Mouse (Mus musculus) liver, embryonic 13.5 days (tissue): ENCODE data around the gene Pum2. TPM values are rescaled to one million over a fixed set of nuclear protein-coding genes. Genes with fewer than 3 reads are reported as not detected.
"Not testable (repeated sequence)": the region's sequence is repeated elsewhere in the genome, so short reads cannot be mapped to it uniquely, and the experiment has no call there.

Source experiments
- ATAC-seq: fragments of 200-750 bp; cut with Nextera tagmentation; 2 replicates; pipeline ENCODE4 v1.8.0; 2017; ENCODE audit warnings: low read depth, mild to moderate bottlenecking, moderate number of reproducible peaks, moderate library complexity
- DNase-seq: peaks from one replicate; pipeline ENCODE4 v3.0.0; 2022
- H3K27ac ChIP-seq: fragments of 300-500 bp; sonication (generic); 2 replicates; pipeline ENCODE4 v1.5.1; 2015; ENCODE audit warnings: moderate library complexity, mild to moderate bottlenecking, inconsistent platforms
- H3K27me3 ChIP-seq: fragments of 300-500 bp; sonication (generic); 2 replicates; pipeline ENCODE4 v1.6.1; 2015; ENCODE audit warnings: mild to moderate bottlenecking, inconsistent platforms
- H3K36me3 ChIP-seq: fragments of 300-500 bp; sonication (generic); 2 replicates; pipeline ENCODE4 v1.6.1; 2015; ENCODE audit warnings: mild to moderate bottlenecking, inconsistent platforms
- H3K4me1 ChIP-seq: fragments of 300-500 bp; sonication (generic); replicated peaks from 2 replicates; pipeline ENCODE4 v1.6.1; 2015; ENCODE audit warnings: inconsistent platforms
- H3K4me2 ChIP-seq: fragments of 300-500 bp; sonication (generic); 2 replicates; pipeline ENCODE4 v1.6.1; 2015; ENCODE audit warnings: inconsistent platforms, mild to moderate bottlenecking, moderate library complexity
- H3K4me3 ChIP-seq: fragments of 300-500 bp; sonication (generic); replicated peaks from 2 replicates; pipeline ENCODE4 v1.5.1; 2015; ENCODE audit warnings: mild to moderate bottlenecking, inconsistent platforms
- H3K9ac ChIP-seq: fragments of 300-500 bp; sonication (generic); 2 replicates; pipeline ENCODE4 v1.6.1; 2015; ENCODE audit warnings: mild to moderate bottlenecking, inconsistent platforms
- H3K9me3 ChIP-seq: fragments of 300-500 bp; sonication (generic); replicated peaks from 2 replicates; pipeline ENCODE4 v1.6.1; 2016; ENCODE audit warnings: inconsistent platforms
- WGBS: fragments of 180-500 bp; shearing (Covaris S2); methylation state at CpG from one replicate; pipeline ENCODE4 v1.1.7; 2015; ENCODE audit not compliant: insufficient replicate concordance; 5-methylcytosine and 5-hydroxymethylcytosine counted together
- polyA plus RNA-seq: library from polyadenylated mRNA; unstranded; fragments of >200 nt; fragmentation: Nextera tagmentation; extraction: Ambion mirVana; gene quantifications from 2 replicates; pipeline ENCODE4 v1.2.1, GENCODE M21; 2015

Pum2 gene
- 18.0 and 21.4 TPM in 2 replicates for polyA plus RNA-seq

- DNase-seq: peak; percentile 88
- Histone ChIP-seq H3K27ac (peak within 1 kb of the TSS; percentile 93), H3K36me3 (peaks cover 2% of the 10 kb centered on the region; the same call in 1 of the 2 replicates), H3K4me1 (peaks cover 32% of the 10 kb centered on the region), H3K4me3 (peak within 1 kb of the TSS; percentile 91), H3K27me3 (no peaks in the 10 kb centered on the region), H3K4me2 (peak within 1 kb of the TSS; percentile 86), H3K9ac (peak within 1 kb of the TSS; percentile 99), H3K9me3 (no peaks in the 10 kb centered on the region)
- ATAC-seq: peak; percentile 96
- WGBS: under 1% methylated on average over 30 of the region's 41 CpGs
These were observed at the start of gene Pum2 for GRCm38 (mm10) chr12:8673974-8674306. Pum2 (plus strand) TSS chr12:8674134.

DNA sequence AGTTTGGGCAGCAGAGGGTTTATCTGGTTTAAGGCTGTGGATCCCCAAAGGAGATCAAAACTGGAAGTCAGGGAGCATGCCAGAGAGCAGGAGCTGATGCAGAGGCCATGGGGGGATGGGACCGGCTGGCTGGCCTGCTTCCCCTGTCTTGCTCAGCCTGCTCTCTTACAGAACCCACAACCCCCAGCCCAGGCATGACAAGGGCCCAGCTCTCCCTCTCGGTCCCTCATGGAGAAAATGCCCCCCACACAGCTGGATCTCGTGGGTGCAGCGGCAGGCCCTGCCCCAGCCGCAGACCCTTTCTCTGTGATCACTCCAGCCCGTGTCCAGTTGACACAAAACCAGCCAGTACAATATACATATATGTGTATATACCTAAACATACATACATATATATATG lies 44.4 kb upstream of the Pum2 start:
- Histone ChIP-seq H3K9me3 (no peaks in the 10 kb centered on the region), H3K27ac (no peak overlapping the region), H3K4me3 (no peak overlapping the region), H3K9ac (no peak overlapping the region), H3K27me3 (no peaks in the 10 kb centered on the region), H3K4me2 (no peak overlapping the region), H3K4me1 (no peaks in the 10 kb centered on the region), H3K36me3 (no peaks in the 10 kb centered on the region)
- no peak for DNase-seq
- 93% methylated on average over 6 of the region's 6 CpGs for WGBS
- peak; percentile 23; the same call in 1 of the 2 replicates for ATAC-seq

DNA sequence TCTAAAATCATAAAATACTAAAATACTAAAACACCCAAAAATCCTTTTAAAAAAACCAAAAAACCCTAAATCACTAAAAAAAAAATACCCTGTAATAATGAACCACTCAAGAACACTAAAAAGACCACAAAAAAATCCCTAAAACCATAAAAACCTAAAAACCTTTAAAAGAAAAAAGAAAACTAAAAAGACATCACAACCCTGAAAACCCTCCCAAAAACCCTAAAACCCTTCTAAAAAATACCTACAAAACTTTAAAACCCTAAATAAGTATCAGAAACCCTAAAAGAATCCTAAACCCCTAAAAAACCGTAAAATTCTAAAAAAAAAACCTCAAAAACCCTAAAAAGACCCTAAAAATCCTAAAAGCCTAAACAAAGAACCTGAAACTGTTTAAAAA lies 42.2 kb upstream of the Pum2 start:
- no peaks in the 10 kb centered on the region for H3K36me3 ChIP-seq
- no peak for ATAC-seq

GRCm38 (mm10) chr12:8632737-8633365 lies 41.1 kb upstream of the Pum2 start:
- H3K4me3 ChIP-seq: no peak overlapping the region
- no peak overlapping the region for H3K9ac ChIP-seq
- WGBS: 79% methylated on average over 2 of the region's 2 CpGs
- no peak overlapping the region for H3K27ac ChIP-seq
- no peak overlapping the region for H3K4me2 ChIP-seq
- H3K9me3 ChIP-seq: no peaks in the 10 kb centered on the region
- H3K36me3 ChIP-seq: 0 out of 2 replicates have a peak, but pooled peaks cover 3% of the 10 kb centered on the region
- H3K27me3 ChIP-seq: no peaks in the 10 kb centered on the region
- H3K4me1 ChIP-seq: no peaks in the 10 kb centered on the region
- no peak for ATAC-seq
- DNase-seq: no peak

More for the DNA sequence above, 42.2 kb upstream of the Pum2 start:
- WGBS: 83% methylated on average over 1 of the region's 1 CpGs
- no peaks in the 10 kb centered on the region for H3K27me3 ChIP-seq
- no peak overlapping the region for H3K9ac ChIP-seq
- no peaks in the 10 kb centered on the region for H3K4me1 ChIP-seq
- DNase-seq: no peak
- no peaks in the 10 kb centered on the region for H3K9me3 ChIP-seq
- H3K27ac ChIP-seq: no peak overlapping the region
- no peak overlapping the region for H3K4me2 ChIP-seq
- H3K4me3 ChIP-seq: no peak overlapping the region

- Histone ChIP-seq H3K4me2 (no peak overlapping the region), H3K36me3 (0 out of 2 replicates have a peak, but pooled peaks cover 3% of the 10 kb centered on the region), H3K4me1 (peaks cover 5% of the 10 kb centered on the region), H3K9me3 (no peaks in the 10 kb centered on the region), H3K27ac (no peak overlapping the region), H3K27me3 (no peaks in the 10 kb centered on the region), H3K4me3 (no peak overlapping the region), H3K9ac (no peak overlapping the region)
- no peak for DNase-seq
- 89% methylated on average over 1 of the region's 1 CpGs for WGBS
- ATAC-seq: no peak
These were observed 39.6 kb upstream of the Pum2 start for GRCm38 (mm10) chr12:8634306-8634705.

DNA sequence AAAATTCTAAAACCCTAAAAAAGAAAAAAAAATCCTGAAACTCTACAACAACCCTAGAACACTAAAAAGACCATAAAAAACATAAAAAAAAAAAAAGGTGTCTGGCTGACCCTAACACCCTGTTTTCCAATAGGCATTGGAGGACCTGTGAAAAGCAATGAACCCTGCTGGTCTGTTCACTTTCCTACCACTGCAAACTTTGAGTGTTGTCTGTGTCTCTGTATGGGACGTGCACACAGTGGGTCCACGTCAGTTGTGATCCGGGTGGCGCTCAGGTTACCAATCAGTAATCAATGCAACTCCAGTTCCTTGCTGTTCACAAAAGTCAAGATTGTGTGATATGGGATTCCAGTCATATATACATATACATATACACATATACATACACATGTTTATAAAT lies 38.4 kb upstream of the Pum2 start:
- ATAC-seq: no peak
- Histone ChIP-seq H3K9me3 (no peaks in the 10 kb centered on the region), H3K4me3 (no peak overlapping the region), H3K36me3 (0 out of 2 replicates have a peak, but pooled peaks cover 3% of the 10 kb centered on the region), H3K4me1 (peaks cover 11% of the 10 kb centered on the region), H3K4me2 (no peak overlapping the region), H3K9ac (no peak overlapping the region), H3K27ac (no peak overlapping the region), H3K27me3 (no peaks in the 10 kb centered on the region)
- WGBS: 93% methylated on average over 4 of the region's 4 CpGs
- no peak for DNase-seq

DNA sequence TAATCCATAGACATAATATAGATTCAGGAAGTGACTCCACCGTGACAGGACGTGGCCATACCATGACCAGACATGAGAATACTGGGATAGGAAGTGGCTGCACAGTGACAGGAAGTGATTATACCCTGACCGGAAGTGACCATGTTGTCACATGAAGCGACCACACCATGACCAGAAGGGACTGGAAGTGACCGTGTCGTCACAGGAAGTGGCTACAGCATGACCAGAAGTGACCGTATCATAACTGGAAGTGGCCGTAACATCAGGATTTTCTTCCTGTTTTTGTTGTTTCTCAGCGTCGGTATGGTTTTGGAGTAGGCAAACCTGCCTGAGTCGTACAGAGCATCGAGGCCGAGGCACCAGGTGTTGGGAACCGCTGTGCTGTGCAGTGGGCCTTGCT lies 37.0 kb upstream of the Pum2 start:
- no peaks in the 10 kb centered on the region for H3K9me3 ChIP-seq
- no peak overlapping the region for H3K4me3 ChIP-seq
- H3K36me3 ChIP-seq: 0 out of 2 replicates have a peak, but pooled peaks cover 3% of the 10 kb centered on the region
- no peaks in the 10 kb centered on the region for H3K27me3 ChIP-seq
- peaks cover 16% of the 10 kb centered on the region for H3K4me1 ChIP-seq
- ATAC-seq (no peak), DNase-seq (no peak)
- no peak overlapping the region for H3K27ac ChIP-seq
- WGBS: 71% methylated on average over 14 of the region's 14 CpGs
- no peak overlapping the region for H3K4me2 ChIP-seq
- no peak overlapping the region for H3K9ac ChIP-seq

DNA sequence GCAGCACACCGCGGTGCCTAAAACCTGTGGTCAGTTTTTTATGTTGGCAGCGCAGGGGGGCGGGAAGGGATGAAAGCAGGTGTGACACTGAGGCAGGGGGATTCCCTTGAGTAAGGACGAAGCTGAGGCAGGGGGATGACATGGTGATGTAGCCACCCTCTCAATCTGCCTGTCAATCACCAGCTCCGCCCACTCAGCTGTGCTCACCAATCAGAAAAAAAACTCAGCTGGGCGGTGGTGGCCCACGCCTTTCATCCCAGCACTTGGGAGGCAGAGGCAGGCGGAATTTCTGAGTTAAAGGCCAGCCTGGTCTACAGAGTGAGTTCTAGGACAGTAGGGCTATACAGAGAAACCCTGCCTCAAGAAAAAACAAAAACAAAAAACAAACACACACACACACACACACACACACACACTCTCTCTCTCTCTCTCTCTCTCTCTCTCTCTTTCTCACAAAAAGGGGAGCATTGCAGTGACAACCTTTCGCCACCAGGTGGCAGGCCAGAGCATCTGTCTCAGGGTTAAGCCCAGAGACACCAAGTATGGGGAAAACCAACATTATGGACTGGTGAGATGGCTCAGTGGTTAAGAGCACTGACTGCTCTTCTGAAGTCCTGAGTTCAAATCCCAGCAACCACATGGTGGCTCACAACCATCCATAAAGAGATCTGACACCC lies 35.4 kb upstream of the Pum2 start:
- Histone ChIP-seq H3K4me3 (0 out of 2 replicates have a peak overlapping the region, but pooled peaks have one; percentile 12), H3K4me1 (peaks cover 16% of the 10 kb centered on the region), H3K4me2 (peak overlapping the region; percentile 29; the same call in 1 of the 2 replicates)
- not testable (repeated sequence) for H3K27ac ChIP-seq, H3K9me3 ChIP-seq, H3K36me3 ChIP-seq, H3K9ac ChIP-seq, H3K27me3 ChIP-seq
- 56% methylated on average over 10 of the region's 10 CpGs for WGBS
- ATAC-seq (peak; percentile 13; the same call in 1 of the 2 replicates), DNase-seq (peak; percentile 76)

GRCm38 (mm10) chr12:8640186-8640585 lies 33.7 kb upstream of the Pum2 start:
- 3% methylated on average over 2 of the region's 2 CpGs for WGBS
- ATAC-seq: not testable (repeated sequence)

GRCm38 (mm10) chr12:8640711-8641424 lies 33.1 kb upstream of the Pum2 start:
- Histone ChIP-seq H3K9me3 (no peaks in the 10 kb centered on the region), H3K27me3 (no peaks in the 10 kb centered on the region), H3K4me1 (peaks cover 16% of the 10 kb centered on the region), H3K9ac (peak overlapping the region; percentile 89), H3K4me2 (peak overlapping the region; percentile 79), H3K36me3 (0 out of 2 replicates have a peak, but pooled peaks cover 3% of the 10 kb centered on the region), H3K27ac (peak overlapping the region; percentile 90), H3K4me3 (peak overlapping the region; percentile 86)
- WGBS: under 1% methylated on average over 47 of the region's 47 CpGs
- DNase-seq: peak; percentile 95
- ATAC-seq: peak; percentile 96

More at GRCm38 (mm10) chr12:8640186-8640585, 33.7 kb upstream of the Pum2 start:
- not testable (repeated sequence) for H3K27me3 ChIP-seq, H3K27ac ChIP-seq, DNase-seq, H3K36me3 ChIP-seq, H3K9me3 ChIP-seq
- Histone ChIP-seq H3K4me1 (peaks cover 16% of the 10 kb centered on the region), H3K4me2 (peak overlapping the region; percentile 79), H3K4me3 (peak overlapping the region; percentile 86), H3K9ac (peak overlapping the region; percentile 60)

DNA sequence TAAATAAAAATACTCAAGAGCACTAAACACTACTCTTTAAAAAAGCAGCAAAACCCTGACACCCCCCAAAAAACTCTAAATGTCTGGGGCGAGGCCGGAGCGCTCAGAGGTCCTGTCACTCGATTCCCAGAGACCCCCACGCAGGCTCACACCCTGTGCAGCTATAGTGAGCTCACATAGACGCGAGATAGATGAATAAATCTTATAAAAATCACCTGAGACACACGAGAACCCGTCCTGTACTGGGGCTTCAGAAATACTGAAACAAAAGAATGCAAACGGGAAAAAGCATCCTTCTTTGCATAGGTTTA lies 32.6 kb upstream of the Pum2 start:
- H3K4me2 ChIP-seq: peak overlapping the region; percentile 79
- H3K27me3 ChIP-seq: no peaks in the 10 kb centered on the region
- H3K9me3 ChIP-seq: no peaks in the 10 kb centered on the region
- H3K36me3 ChIP-seq: 0 out of 2 replicates have a peak, but pooled peaks cover 3% of the 10 kb centered on the region
- DNase-seq (no peak), ATAC-seq (no peak)
- H3K4me1 ChIP-seq: peaks cover 16% of the 10 kb centered on the region
- no peak overlapping the region for H3K27ac ChIP-seq
- H3K9ac ChIP-seq: peak overlapping the region; percentile 89
- peak overlapping the region; percentile 86 for H3K4me3 ChIP-seq
- WGBS: 13% methylated on average over 10 of the region's 10 CpGs
